Mouse (Mus musculus): ENCODE results near the gene Ccdc74a.

- TF ChIP-seq CTCF (IDR thresholded peaks at IDR 0.05; ENCODE audit: extremely low read depth, insufficient read length, insufficient replicate concordance, low read depth, low read length) (no peak), POLR2A (IDR thresholded peaks at IDR 0.05; ENCODE audit: low read depth, low read length) (no peak)
These were observed 34.9 kb upstream of the Ccdc74a start for GRCm38 (mm10) chr16:17611383-17611782.

Data from small intestine, adult 2 months (tissue).